Mouse (Mus musculus) mesoderm, embryonic 11.5 days (tissue): ENCODE results near the gene Wfdc1.
A peak's percentile ranks its signal among the peaks of the same experiment; 100 is the strongest.

ENCODE experiments used
- DNase-seq: peaks from one replicate; pipeline ENCODE4 v3.0.0-alpha.2; 2012; ENCODE audit warnings: low read depth, low spot score

Wfdc1 gene

GRCm38 (mm10) chr8:119666219-119666951 is at the start of gene Wfdc1:
Wfdc1 (plus strand) TSS chr8:119666365.
- DNase-seq: no peak

- DNase-seq: no peak
Measured at GRCm38 (mm10) chr8:119616811-119617210, 49.4 kb upstream of the Wfdc1 start.

GRCm38 (mm10) chr8:119617586-119617985 is 48.6 kb upstream of the Wfdc1 start:
- DNase-seq: no peak

GRCm38 (mm10) chr8:119618887-119619286 is 47.3 kb upstream of the Wfdc1 start:
- DNase-seq: no peak

GRCm38 (mm10) chr8:119620116-119620840 is 45.9 kb upstream of the Wfdc1 start:
- DNase-seq: no peak

- DNase-seq: no peak
Measured at GRCm38 (mm10) chr8:119620848-119621465, 45.2 kb upstream of the Wfdc1 start.

GRCm38 (mm10) chr8:119622555-119622954 is 43.6 kb upstream of the Wfdc1 start:
- DNase-seq: no peak

GRCm38 (mm10) chr8:119623061-119623460 is 43.1 kb upstream of the Wfdc1 start:
- DNase-seq: no peak

- DNase-seq: no peak
Measured at GRCm38 (mm10) chr8:119623744-119624143, 42.4 kb upstream of the Wfdc1 start.

- no peak for DNase-seq
Measured at GRCm38 (mm10) chr8:119624916-119625315, 41.2 kb upstream of the Wfdc1 start.

GRCm38 (mm10) chr8:119625788-119626187 is 40.4 kb upstream of the Wfdc1 start:
- no peak for DNase-seq

- DNase-seq: no peak
Measured at GRCm38 (mm10) chr8:119627199-119627598, 39.0 kb upstream of the Wfdc1 start.

GRCm38 (mm10) chr8:119627613-119628359 is 38.4 kb upstream of the Wfdc1 start:
- no peak for DNase-seq

- peak; percentile 69 for DNase-seq
Measured at GRCm38 (mm10) chr8:119630841-119631240, 35.3 kb upstream of the Wfdc1 start.

- DNase-seq: no peak
Measured at GRCm38 (mm10) chr8:119632246-119632645, 33.9 kb upstream of the Wfdc1 start.

- no peak for DNase-seq
Measured at GRCm38 (mm10) chr8:119632909-119633308, 33.3 kb upstream of the Wfdc1 start.

GRCm38 (mm10) chr8:119634616-119635336 is 31.4 kb upstream of the Wfdc1 start:
- no peak for DNase-seq

GRCm38 (mm10) chr8:119635378-119635777 is 30.8 kb upstream of the Wfdc1 start, which contains the start of gene Kcng4:
Kcng4 (minus strand) TSS chr8:119635680.
- DNase-seq: no peak

GRCm38 (mm10) chr8:119635958-119636357 is 30.2 kb upstream of the Wfdc1 start:
- DNase-seq: no peak

GRCm38 (mm10) chr8:119636766-119637165 is 29.4 kb upstream of the Wfdc1 start:
- no peak for DNase-seq

- DNase-seq: no peak
Measured at GRCm38 (mm10) chr8:119637381-119637780, 28.8 kb upstream of the Wfdc1 start.
